Mouse (Mus musculus) lung, postnatal 0 days (tissue): ENCODE data around the gene Tmem191c. TPM values are rescaled to one million over a fixed set of nuclear protein-coding genes. Genes with fewer than 3 reads are reported as not detected.

Experiments used
- ATAC-seq: fragments of 200-750 bp; cut with Nextera tagmentation; 2 replicates; pipeline ENCODE4 v1.8.0; 2017; ENCODE audit warnings: moderate library complexity
- DNase-seq: peaks from one replicate; pipeline ENCODE4 v3.0.0-alpha.2; 2016; ENCODE audit warnings: low spot score
- H3K27ac ChIP-seq: fragments of 300-500 bp; sonication (generic); 2 replicates; pipeline ENCODE4 v1.5.1; 2014; ENCODE audit warnings: antibody characterized with exemption, mild to moderate bottlenecking, low read length, mixed read lengths
- H3K27me3 ChIP-seq: fragments of 300-500 bp; sonication (generic); replicated peaks from 2 replicates; pipeline ENCODE4 v1.6.1; 2014; ENCODE audit warnings: low read length, mixed read lengths; ENCODE audit not compliant: insufficient read depth
- H3K36me3 ChIP-seq: fragments of 300-500 bp; sonication (generic); 2 replicates; pipeline ENCODE4 v1.6.1; 2014; ENCODE audit warnings: low read length, mixed read lengths; ENCODE audit not compliant: insufficient read depth
- H3K4me1 ChIP-seq: fragments of 300-500 bp; sonication (generic); 2 replicates; pipeline ENCODE4 v1.6.1; 2014; ENCODE audit warnings: antibody characterized with exemption, low read depth, low read length, mixed read lengths; ENCODE audit not compliant: insufficient read depth
- H3K4me2 ChIP-seq: fragments of 300-500 bp; sonication (generic); replicated peaks from 2 replicates; pipeline ENCODE4 v1.6.1; 2014; ENCODE audit warnings: low read depth, mild to moderate bottlenecking, low read length, moderate library complexity, mixed read lengths
- H3K4me3 ChIP-seq: fragments of 300-500 bp; sonication (generic); 2 replicates; pipeline ENCODE4 v1.5.1; 2014; ENCODE audit warnings: low read depth, low read length
- H3K9ac ChIP-seq: fragments of 300-500 bp; sonication (generic); replicated peaks from 2 replicates; pipeline ENCODE4 v1.6.1; 2014; ENCODE audit warnings: low read depth, mild to moderate bottlenecking
- H3K9me3 ChIP-seq: fragments of 300-500 bp; sonication (generic); 2 replicates; pipeline ENCODE4 v1.6.1; 2016; ENCODE audit warnings: low read length, mixed read lengths
- CTCF ChIP-seq: IDR thresholded peaks from 2 replicates; pipeline ENCODE4 v1.5.1; 2016; ENCODE audit warnings: antibody characterized with exemption, mild to moderate bottlenecking
- EP300 ChIP-seq: IDR thresholded peaks from 2 replicates; pipeline ENCODE4 v1.6.1; 2016; ENCODE audit warnings: antibody characterized with exemption, mild to moderate bottlenecking, control low read depth
- WGBS: fragments of 180-500 bp; shearing (Covaris S2); extraction: QIAGEN DNeasy Blood & Tissue Kit; methylation state at CpG from one replicate; pipeline ENCODE4 v1.1.7; 2014; 5-methylcytosine and 5-hydroxymethylcytosine counted together
- polyA plus RNA-seq: library from polyadenylated mRNA; unstranded; fragments of >200 nt; fragmentation: Nextera tagmentation; extraction: Ambion mirVana; gene quantifications from 2 replicates; pipeline ENCODE4 v1.2.1, GENCODE M21; 2015

Tmem191c gene
- polyA plus RNA-seq, 1 experiment from 2014 or later: 7.7 TPM

DNA sequence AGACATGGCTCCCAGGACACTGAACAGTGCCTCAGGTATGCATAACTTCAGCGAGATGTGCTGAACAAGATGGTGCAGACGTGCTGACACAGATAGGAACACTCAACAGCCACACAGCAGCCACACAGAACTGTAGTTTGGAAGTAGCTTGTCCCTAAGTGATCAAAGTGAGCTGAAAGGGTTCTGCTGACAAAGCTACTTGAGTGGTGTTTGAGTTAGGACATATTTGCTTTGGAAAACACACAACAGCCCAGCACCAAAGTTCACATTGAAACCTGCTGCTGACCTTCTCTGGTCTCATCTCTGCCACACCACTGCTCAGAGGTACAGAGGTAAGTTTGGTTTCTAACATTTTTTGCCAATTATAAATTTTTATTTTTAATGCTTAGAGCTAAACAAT, 55.2 kb downstream of the Tmem191c start, which contains the start of gene Serpind1:
Gene Serpind1, plus strand, starts transcription at position 256 of the 400 bp plus-strand sequence.
- ATAC-seq (no peak), DNase-seq (no peak)
- no peak for TF ChIP-seq CTCF
- no peak for TF ChIP-seq EP300
- no peak within 1 kb of the TSS for H3K9ac ChIP-seq
- H3K27ac ChIP-seq: no peak within 1 kb of the TSS
- 31% methylated on average over 2 of the region's 2 CpGs for WGBS
- H3K27me3 ChIP-seq: no peaks in the 10 kb centered on the region
- no peaks in the 10 kb centered on the region for H3K4me1 ChIP-seq
- H3K4me3 ChIP-seq: no peak within 1 kb of the TSS
- no peak within 1 kb of the TSS for H3K4me2 ChIP-seq
- H3K36me3 ChIP-seq: no peaks in the 10 kb centered on the region
- no peaks in the 10 kb centered on the region for H3K9me3 ChIP-seq

DNA sequence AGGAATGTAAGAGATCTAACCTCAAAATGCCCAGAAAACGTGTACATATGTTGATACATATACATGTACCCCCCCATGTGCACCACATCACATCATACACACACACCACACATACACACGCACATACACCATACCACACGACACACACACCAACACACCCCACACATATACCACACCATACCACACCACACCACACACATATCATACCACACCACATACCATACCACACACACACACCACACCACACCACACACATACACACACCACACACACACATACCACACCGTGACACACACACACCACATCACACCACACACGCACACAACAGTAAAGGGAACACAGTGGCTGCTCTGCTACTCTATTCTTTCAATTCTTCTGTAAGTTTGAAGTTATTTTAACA, 56.0 kb downstream of the Tmem191c start:
- H3K36me3 ChIP-seq: no peaks in the 10 kb centered on the region
- no peak overlapping the region for H3K4me2 ChIP-seq
- H3K9ac ChIP-seq: no peak overlapping the region
- H3K4me1 ChIP-seq: no peaks in the 10 kb centered on the region
- no peaks in the 10 kb centered on the region for H3K9me3 ChIP-seq
- TF ChIP-seq EP300 (no peak), CTCF (no peak)
- no peak overlapping the region for H3K27ac ChIP-seq
- ATAC-seq (no peak), DNase-seq (no peak)
- no peaks in the 10 kb centered on the region for H3K27me3 ChIP-seq
- H3K4me3 ChIP-seq: no peak overlapping the region
- 89% methylated on average over 5 of the region's 5 CpGs for WGBS

Other genes starting within 250 kb of the Tmem191c start
- gene Ypel1, start 206.4 kb upstream of the Tmem191c start, polyA plus RNA-seq: 10.6 and 15.1 TPM in 2 replicates
- 82.2 and 91.4 TPM in 2 replicates for gene Ppil2, start 164.8 kb upstream of the Tmem191c start, polyA plus RNA-seq
- gene 2610318N02Rik, start 150.9 kb upstream of the Tmem191c start, polyA plus RNA-seq: 0.90 and 1.3 TPM in 2 replicates
- gene Sdf2l1, start 143.7 kb upstream of the Tmem191c start, polyA plus RNA-seq: 20.6 and 34.6 TPM in 2 replicates
- 1.6 TPM in 2 replicates for gene Ydjc, start 131.5 kb upstream of the Tmem191c start, polyA plus RNA-seq
- 0.08 and 0.13 TPM in 2 replicates for gene Ccdc116, start 128.8 kb upstream of the Tmem191c start, polyA plus RNA-seq
- gene Ube2l3, start 73.4 kb upstream of the Tmem191c start, polyA plus RNA-seq: 197 and 200 TPM in 2 replicates
- 0.07 TPM in 1 of 2 replicates, not detected in the other for gene Rimbp3, start 67.5 kb upstream of the Tmem191c start, polyA plus RNA-seq
- 2.0 and 2.2 TPM in 2 replicates for gene Hic2, start 42.5 kb upstream of the Tmem191c start, polyA plus RNA-seq
- 1.2 and 2.1 TPM in 2 replicates for gene Serpind1, start 55.3 kb downstream of the Tmem191c start, polyA plus RNA-seq
- 11.5 and 13.4 TPM in 2 replicates for gene Snap29, start 129.9 kb downstream of the Tmem191c start, polyA plus RNA-seq
- gene Pi4ka, start 130.2 kb downstream of the Tmem191c start, polyA plus RNA-seq: 14.2 and 17.1 TPM in 2 replicates
- gene Crkl, start 175.9 kb downstream of the Tmem191c start, polyA plus RNA-seq: 33.1 and 39.6 TPM in 2 replicates
- 2.8 and 3.5 TPM in 2 replicates for gene Aifm3, start 213.5 kb downstream of the Tmem191c start, polyA plus RNA-seq
- 63.3 and 64.7 TPM in 2 replicates for gene Lztr1, start 232.6 kb downstream of the Tmem191c start, polyA plus RNA-seq